Mouse (Mus musculus) ES-Bruce4 (cell line): ENCODE data around the gene Ino80d.

Experiments used
- CTCF ChIP-seq: IDR thresholded peaks from one replicate; pipeline ENCODE4 v1.8.1; 2011; ENCODE audit warnings: low read depth, low read length
- EP300 ChIP-seq: IDR thresholded peaks from 2 replicates; pipeline ENCODE4 v1.6.1; 2011; ENCODE audit warnings: low read depth, low read length; ENCODE audit not compliant: insufficient read depth
- POLR2A ChIP-seq: IDR thresholded peaks from one replicate; pipeline ENCODE4 v1.8.1; 2011; ENCODE audit warnings: low read length; ENCODE audit not compliant: insufficient read depth

DNA sequence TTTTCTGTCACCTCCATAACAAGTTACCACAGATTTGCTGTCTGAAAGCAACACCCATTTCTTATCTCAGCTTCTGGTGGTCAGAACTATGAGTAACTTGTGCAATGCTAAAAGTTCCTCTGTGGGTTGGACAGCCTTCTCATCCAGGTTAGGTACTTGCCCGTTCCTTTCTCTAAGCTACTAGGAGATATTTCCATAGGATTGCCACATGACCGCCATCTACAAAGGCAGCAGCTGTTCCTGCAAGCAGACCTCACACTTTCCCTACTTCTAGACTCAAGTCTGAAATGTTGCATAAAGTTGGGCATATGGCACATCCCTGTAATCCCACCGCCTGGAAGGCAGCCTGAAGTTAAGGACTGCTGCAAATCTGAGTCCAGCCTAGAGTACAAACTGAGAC lies 11.7 kb upstream of the Ino80d start:
- TF ChIP-seq POLR2A (no peak), CTCF (no peak), EP300 (no peak)
